Mouse (Mus musculus) NIH3T3 (cell line): ENCODE results near the gene Fzd4.

Source experiments
- DNase-seq: peaks from one replicate; pipeline ENCODE4 v3.0.0-alpha.2; 2012; ENCODE audit warnings: low read depth

Gene Fzd4

DNA sequence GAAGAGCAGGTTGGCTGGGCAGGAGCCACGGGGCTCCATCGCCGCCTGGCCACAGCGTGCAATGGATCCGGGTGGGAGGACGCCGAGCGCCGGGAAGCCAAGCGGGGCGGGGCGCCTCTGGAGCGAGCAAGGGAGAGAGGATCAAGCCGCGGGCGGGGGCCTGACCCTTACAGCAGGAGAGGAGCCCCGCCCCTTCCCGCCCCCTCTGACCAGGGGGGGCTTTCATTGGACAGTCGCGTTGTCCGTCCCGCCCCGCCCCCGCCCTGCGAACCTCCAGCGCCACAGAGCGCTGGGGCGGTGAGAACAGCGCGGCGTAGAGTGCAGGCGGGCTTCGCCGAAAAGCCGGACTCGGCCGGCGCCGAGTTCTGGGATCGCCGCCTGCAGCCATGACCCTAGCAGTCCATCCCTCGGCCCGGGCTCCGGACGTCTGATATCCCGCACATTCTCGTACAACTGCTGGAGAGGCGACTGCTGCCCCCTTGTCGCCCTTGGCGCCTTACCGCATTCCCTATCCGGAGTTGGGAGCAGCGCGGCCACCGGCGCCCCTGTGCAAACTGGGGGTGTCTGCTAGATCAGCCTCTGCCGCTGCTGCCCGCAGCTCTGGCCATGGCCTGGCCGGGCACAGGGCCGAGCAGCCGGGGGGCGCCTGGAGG is at the start of gene Fzd4, which contains the start of gene Tmem135:
Fzd4 (plus strand) TSS at position 275 of the 653 bp plus-strand sequence.
Tmem135 (minus strand) TSS at position 142 of the 653 bp plus-strand sequence.
- DNase-seq = peak; percentile 98

DNA sequence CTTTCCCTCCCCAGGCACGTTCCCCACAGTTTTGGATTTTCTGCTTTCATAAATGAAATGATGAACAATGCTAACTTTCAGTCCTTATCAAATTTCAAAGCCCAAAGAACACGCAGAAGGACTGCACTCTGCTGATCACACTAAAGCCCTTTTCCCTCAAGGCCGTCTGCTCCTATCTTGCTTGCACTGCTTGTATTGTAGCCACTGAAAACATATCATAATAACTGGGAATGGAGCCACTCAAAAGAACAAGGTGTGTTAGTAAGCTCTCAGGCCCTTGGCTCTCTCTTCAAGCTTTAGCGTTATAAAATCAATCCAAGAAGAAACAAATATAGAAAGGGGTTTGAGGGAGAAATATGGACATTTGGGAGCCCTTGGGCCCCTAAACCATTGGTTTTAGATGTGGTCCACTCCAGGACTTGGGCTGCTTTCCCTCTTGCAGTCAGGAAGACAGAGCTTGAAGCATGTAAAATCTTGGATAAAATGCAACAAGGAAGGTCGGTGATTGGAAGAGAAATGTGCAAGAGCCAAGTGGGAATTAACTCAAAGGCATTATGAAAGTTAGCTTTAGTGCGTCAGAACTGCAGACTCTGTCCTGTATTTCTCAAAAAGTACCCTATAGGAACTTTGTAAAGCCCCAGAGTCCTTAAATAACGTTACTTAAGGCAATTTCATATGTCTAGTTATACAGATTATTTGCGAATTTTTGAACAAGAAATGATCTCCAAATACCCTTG is 48.5 kb upstream of the Fzd4 start:
- peak; percentile 14 for DNase-seq

DNA sequence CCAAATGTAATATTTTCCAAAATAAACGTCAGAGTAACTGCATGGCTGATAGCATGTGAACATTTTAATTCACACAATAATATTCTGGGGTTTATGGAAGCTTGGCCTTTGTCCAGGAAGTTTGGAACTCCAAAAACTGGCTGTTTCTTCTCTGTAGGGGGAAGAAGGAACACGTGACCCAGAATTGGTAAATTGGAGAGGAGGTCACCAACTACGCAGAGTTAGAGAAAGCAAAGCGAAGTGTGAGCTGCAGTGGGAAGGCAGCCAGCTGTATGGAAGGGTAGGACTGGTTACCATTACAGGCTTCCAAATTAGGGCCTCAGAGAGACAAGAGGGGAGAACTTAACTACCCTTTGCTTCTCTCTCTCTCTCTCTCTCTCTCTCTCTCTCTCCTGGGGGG is 47.8 kb upstream of the Fzd4 start:
- DNase-seq = peak; percentile 65

DNA sequence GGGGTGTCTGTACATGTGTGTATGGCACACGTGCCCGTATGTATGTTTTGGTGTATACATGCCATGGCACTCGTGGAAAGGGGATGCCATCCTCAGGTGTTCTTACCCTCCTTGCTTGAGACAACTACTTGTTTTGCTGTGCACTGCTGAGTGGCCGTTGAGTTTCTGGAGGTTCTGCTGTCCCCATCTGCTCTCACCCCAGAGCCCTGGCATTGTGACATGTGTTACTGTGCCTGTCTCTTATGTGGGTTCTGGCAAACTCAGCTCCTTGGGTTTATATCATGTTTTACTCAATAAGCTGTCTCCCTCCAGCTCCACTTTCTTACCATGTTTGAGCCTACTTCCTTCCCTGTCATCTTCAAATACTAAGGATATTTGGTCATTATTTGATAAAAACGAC is 40.2 kb upstream of the Fzd4 start:
- no peak for DNase-seq

DNA sequence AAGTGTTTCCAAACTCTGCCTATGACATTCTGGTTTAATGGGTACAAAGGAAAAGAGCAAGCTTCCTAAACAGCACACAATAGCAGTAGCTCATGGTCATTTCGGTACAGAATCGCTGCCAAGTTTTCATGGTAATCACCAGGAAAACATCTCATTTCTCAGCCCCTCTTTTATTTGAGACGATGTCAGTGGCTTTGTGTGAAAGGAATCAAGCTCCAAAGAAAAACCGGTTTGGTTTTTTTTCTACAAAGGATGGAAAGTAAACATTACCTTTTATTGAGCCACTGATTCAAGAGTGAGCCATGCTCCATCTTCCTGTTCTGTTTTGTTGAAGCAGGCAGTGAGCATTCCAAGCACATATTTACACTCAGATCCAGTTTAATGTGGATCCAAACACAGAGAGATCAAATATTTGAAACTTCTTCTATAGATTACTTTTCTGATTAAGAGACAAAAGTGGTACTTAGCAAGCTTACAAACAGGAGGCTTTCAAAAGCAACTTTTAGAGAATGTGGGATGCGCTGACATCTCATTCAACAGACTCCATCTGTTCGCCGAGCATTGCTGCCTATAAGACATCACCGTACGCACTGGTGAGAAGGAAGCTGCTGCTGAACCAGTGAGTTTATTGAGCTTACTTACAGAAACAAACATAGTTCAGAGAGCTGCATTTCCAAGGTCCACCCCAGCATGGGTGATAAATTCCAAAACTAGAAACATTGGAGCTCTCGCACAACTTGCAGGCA is 38.8 kb upstream of the Fzd4 start:
- no peak for DNase-seq

DNA sequence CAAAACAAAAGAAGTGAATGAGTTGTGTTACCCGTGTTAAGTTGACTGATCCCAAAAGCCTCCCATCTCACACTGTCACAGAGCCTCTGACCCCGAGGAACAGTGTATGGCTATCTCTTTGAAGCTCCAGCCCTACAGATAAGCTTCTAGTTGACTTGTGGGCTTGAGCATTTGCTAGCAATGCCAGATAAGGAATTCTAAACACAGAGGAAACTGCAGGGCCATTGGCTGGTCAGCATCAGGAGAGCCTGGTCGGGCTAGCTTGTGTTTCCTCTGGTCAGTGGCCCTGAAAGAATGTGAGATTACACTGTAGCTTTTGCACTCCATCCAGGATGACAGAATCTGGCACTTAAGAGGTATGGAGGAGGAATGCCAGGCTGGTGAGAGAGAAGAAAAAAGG is 36.5 kb upstream of the Fzd4 start:
- peak; percentile 9 for DNase-seq

DNA sequence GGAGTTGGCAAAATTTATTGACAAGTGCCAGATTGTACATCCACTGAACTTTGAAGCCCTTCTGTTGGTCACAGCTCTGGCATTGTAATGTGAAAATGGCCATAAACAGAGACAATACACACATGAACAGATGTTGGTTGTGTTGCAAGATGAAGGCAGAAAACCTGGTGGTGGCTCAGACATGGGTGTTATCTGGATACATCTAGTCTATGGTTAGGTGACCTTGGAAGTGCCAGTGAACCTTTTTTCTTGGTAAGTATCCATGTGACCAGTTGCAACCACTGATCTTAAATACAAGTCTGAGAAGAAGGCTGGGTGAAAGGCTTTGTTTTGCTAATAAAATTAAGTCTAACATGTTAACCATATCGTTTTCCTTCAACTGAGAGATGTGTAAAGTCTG is 34.1 kb upstream of the Fzd4 start:
- no peak for DNase-seq

DNA sequence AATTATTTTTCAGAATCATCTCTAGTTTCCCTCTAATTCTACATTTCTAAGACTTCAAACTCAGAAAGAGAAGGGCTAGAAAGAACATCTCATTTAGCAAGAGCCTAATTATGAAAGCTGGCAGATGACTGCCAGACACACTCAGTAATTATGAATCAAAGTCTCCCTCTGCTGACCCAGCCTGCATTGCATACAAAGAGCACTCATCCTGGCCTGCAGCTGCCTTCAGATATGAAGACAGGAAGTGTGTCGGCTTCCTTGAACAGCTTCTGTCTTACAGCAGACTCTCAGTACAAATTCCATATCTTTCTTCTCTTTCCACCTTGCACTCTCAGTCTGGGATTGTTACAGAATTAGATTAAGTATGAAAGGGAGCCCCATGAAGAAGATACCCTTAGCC is 33.2 kb upstream of the Fzd4 start:
- DNase-seq = peak; percentile 36

DNA sequence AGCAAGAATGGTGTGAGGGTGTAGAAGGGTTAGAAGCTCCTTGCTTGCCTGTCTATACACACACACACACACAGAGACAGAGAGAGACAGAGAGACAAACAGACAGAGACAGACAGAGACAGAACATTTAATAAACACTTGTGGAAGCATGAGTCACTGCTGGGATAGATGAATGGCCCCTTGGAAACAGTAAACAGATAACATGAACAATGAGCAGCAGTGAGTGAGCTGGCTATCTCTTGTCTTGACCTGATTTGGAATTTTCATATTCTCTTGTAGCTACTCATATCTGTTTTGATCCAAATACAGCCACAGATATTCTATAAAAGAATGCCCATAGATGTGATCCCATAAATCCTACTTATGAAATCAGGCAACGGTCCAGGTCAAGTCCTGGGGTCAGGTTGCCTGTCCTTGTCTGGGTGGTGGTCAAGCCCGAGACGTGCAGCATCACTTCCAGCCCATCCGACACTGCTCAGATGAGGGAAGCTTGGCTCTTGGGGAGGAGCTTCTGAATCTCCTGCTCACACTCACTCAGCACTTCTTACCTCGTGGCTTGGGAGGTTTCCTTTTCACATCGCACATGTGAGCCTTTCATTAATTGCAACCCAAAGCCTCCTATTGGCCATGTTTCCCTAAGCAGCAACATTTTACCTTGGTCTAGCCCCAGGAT is 32.4 kb upstream of the Fzd4 start:
- DNase-seq = no peak

DNA sequence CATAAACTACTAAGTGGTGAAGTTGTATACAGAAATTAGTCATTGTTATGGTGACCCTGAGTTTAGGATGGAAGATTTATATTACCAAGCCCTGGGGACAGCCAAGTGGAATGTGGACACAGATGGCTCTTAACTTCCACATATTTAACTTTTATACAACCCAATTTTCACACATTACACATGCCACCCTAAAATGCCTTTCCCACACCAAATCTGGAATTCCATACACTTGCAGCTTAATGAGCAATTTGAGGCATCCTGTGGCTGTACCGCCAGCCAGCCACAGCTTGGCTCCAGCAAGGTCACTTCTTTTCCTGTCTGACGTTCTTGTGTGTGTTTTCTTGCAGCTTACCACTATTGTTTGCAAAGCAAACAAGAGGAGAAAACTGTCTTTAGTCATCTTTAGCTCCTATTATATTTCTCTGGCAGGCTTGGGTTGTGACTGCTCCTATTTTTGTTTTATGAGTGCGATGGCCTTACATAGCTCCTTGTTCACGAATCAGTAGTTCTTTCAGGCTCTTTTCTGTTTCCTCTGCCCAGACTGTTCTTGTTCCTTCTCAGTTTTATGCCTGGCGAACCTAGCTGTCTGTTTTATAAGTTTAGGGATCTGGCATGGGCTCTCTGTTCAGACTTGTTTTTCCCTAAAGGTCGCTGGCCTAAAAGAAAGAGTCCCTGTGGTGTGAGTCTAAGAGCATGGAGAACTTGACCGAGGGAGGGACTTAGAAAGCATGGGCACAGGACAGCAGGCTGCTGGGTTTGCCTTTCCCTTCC is 23.0 kb upstream of the Fzd4 start:
- no peak for DNase-seq

DNA sequence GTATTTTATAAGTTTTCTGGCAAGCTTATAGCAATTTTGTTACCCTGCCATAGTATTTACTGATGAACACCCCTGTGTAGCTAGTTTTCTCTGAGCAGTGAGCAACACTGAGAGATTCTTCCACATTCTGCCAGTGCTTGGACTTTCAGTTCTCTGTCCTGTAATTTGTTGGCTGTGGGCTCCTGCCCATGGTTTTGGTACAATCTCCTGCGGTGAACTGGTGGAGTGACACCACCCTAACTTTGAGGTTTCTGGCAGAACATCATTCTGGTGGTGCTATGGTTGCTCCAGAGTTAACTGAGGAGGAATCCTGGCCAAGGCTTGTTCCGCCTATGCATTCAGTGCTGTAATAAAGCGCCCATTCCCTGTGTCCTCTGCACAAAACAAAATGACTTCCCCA is 21.3 kb upstream of the Fzd4 start:
- no peak for DNase-seq

DNA sequence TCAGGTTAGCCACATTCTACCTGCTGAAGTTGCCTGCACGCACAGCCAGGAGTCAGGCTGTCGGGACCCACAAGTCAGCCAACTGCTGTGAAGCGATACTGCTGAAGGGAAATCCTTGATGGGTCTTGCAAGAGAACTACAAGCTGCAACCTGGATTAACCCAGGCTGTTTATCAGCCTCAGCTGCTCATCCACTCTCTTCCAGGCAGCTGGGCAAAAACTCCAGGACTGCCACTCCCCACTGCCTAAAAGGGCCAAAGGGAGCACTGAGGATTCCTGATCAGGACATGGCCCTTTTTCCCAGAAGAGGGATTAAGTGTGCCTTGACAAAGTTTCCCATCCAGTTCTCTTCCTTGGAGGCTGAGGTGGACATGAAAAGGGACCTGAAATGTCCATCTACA is 15.2 kb upstream of the Fzd4 start:
- DNase-seq = no peak

DNA sequence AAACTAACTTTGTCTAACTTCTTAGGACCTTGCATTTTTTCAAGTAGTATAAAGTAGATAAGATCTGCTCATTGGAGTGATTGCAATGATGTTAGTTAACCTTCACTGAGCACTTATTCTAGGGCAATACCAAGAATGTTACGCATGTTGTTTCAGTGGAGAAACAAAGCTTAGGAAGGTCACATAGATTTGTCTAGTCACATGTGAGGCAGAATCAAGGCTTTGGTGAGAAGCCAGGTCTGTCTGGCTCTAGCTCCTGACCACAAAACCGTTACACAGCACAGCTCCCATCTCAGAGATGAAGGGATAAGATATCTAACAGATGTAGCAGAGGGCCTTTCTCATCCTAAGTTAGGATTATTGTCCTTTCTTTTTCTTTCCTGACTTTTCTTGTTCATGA is 13.5 kb upstream of the Fzd4 start:
- DNase-seq = peak; percentile 47

DNA sequence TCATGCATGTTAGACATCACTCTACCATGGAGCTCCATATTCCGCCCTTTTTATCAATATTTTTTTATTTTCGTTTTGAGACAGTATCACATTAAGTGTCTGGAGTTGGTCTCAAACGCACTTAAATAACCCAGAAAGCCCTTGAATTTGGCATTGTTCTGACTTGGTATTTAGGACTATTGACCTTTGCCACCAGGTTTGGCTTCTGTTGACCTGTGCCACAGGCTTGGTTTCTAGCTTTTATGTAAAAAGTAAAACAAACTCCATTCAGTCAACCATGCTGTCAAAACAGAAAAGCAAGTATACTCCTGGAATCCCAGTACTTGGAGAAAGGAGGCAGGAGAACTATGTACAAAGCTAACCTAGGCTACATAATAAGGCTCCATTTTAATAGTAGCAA is 12.9 kb upstream of the Fzd4 start:
- DNase-seq = no peak

DNA sequence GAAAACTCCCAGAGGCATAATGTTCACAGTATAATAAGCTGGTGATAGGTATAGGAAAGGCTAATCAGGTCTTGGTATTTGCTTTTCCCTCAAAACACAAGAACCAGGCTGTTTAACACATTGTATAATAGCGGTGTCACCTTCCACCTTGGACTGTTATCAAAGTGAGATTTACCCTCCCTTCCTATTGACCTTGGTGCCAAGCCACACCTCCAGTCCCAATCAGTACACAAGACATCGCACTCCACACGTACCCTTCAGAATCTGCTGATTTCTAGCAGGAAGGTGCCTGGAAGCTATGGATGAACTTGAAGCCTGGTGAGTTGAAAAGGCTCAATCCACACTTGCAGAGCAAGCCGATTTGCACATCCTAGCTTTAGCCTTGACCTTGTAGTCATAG is 12.3 kb upstream of the Fzd4 start:
- no peak for DNase-seq

DNA sequence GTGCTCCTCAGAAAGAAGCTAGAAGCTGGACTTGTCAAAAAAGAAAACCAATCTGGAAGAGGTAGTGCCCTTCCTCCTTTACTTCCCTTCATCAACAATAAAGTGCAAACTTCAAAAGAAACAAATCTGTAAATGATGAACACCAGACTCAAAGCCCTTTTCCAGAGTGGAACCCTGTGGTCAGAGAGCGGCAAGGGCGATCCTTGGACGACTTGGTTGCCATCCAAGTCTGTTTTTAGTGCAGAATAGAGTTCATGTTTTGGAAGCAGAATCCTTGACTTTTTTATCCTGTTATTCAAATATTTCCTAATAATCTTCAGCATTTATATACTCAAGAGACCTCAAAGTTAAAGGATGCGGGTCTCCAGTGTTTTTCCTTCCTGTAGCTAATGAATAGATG is 11.8 kb upstream of the Fzd4 start:
- DNase-seq = no peak

DNA sequence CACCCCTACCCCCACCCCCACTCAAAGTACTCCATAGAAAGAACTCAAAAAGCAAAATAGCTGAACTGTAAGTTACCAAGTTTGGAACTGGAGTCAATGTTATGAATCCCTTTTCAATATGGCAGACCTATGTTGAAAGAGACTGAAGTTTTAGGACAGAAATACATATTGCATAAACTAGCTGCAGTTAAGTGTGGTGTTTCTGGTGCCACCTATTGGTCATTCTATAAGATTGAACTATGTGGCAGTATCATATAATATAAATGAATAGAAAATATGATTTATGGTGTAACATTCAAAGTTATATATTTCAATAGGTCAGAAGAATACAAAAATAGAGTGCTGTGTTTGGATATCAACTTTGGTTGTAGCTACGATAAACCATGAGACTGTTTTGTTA is 11.3 kb upstream of the Fzd4 start:
- DNase-seq = peak; percentile 32

DNA sequence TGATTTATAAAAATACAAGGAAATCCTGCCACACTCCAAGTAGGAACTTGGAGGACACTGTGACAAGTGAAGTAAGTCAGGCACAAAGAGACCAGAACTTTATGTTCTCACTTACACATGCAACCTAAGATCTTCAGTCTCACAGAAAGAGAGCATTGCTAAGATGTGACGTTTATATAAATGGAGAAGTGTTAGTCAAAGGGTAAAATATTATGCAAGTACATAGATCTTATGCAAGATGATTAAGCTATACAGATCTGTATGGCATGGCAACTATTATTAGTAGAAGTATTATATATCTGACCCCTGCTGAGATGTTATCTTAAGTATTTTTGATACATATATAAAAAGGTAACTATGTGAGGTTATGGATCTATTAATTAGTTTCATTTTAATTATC is 8.8 kb upstream of the Fzd4 start:
- DNase-seq = no peak

DNA sequence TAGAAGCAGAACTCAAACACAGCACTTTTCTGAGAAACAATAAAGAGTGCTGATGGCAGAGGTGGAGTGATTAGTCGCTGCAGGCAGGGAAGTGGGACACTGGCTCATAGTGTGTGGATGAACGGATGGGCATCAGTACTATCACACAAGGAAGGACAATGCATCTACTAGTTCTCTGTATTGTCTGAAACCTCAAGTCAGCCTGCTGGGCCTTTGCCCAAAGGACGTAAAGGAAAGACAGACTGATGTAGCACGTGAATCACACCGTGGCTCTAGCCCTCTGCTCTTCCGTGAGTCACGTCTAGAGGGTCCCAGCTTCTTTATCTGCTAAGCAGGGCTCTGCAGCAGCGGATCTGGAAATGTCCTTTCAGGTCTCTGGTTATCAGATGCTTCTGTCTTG is 7.8 kb upstream of the Fzd4 start:
- DNase-seq = no peak

DNA sequence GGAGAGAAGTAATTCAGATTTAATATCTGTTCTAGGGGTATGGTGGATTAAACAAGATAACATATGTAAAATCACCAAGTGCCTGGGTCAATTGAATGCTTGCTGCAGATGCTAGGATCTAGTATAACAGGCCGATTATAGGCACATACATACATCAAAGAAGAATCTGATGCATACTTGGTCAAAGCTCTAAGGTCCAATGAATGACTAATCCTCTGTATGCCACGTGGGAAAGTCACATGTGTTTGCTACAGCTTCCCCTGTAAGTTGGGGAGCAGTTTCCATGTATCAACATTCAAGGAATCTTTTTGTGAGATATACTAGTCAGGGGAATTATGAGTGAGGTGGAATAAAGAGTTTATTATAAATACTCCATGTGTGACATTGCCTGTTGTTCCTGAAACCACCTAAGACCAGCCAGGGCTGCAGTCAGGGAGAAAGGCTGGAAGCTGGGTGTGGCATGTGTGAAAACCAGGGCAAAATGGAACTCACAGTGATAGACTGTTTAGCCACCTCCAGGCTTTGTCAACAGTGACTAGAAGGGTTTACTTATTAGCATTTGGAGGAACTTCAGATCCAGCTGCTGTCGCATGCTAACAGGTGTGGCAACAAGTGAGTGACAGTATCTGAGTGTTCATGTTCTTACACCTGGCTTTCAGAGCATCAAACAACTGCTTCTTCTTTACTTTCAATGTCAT is 6.2 kb upstream of the Fzd4 start:
- no peak for DNase-seq

DNA sequence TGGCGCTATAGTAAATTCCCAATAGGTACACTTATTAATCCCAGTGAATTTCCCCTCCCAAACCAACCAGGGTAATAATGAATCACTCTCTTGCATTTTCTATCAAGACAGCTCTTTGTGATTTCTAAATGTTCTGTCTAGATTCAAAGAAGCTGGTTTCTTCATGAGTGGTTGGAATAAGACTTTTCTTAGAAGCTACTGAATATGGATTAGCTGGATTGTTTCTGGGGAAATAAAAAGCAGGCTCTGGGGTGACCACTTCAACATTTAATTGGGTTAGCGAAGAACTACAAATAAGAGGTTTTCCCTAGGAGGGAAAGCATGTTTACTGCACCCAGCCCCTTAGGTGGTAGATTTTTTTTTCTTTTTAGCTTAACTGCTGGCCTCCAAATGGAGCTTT is 3.4 kb upstream of the Fzd4 start:
- DNase-seq = no peak
